Mouse (Mus musculus) 416B (cell line): ENCODE results near the gene Tmem229b.
A peak's percentile ranks its signal among the peaks of the same experiment; 100 is the strongest.
"Not testable (repeated sequence)": the region's sequence is repeated elsewhere in the genome, so short reads cannot be mapped to it uniquely, and the experiment has no call there.

ENCODE experiments used
- DNase-seq: peaks from one replicate; pipeline ENCODE4 v3.0.0; 2011; ENCODE audit warnings: low read depth

Tmem229b gene

GRCm38 (mm10) chr12:79006076-79006475 is 1.4 kb downstream of the Tmem229b start:
- DNase-seq = no peak

GRCm38 (mm10) chr12:79005456-79005855 is 2.0 kb downstream of the Tmem229b start:
- no peak for DNase-seq

GRCm38 (mm10) chr12:79002978-79003377 is 4.4 kb downstream of the Tmem229b start:
- no peak for DNase-seq

GRCm38 (mm10) chr12:79002406-79002805 is 5.0 kb downstream of the Tmem229b start:
- peak; percentile 96 for DNase-seq

- no peak for DNase-seq
Measured at GRCm38 (mm10) chr12:78996711-78997110, 10.7 kb downstream of the Tmem229b start.

- DNase-seq = no peak
Measured at GRCm38 (mm10) chr12:78996271-78996670, 11.2 kb downstream of the Tmem229b start.

GRCm38 (mm10) chr12:78987581-78988081 is 19.8 kb downstream of the Tmem229b start:
- DNase-seq = peak; percentile 45

GRCm38 (mm10) chr12:78984035-78984432 is 23.4 kb downstream of the Tmem229b start:
- DNase-seq = no peak

- DNase-seq = no peak
Measured at GRCm38 (mm10) chr12:78983296-78984034, 24.0 kb downstream of the Tmem229b start.

GRCm38 (mm10) chr12:78981938-78982825 is 25.2 kb downstream of the Tmem229b start:
- no peak for DNase-seq

- no peak for DNase-seq
Measured at GRCm38 (mm10) chr12:78981131-78981530, 26.3 kb downstream of the Tmem229b start.

GRCm38 (mm10) chr12:78980683-78981091 is 26.7 kb downstream of the Tmem229b start:
- peak; percentile 97 for DNase-seq

GRCm38 (mm10) chr12:78977552-78977951 is 29.9 kb downstream of the Tmem229b start:
- no peak for DNase-seq

- no peak for DNase-seq
Measured at GRCm38 (mm10) chr12:78977078-78977477, 30.3 kb downstream of the Tmem229b start.

GRCm38 (mm10) chr12:78975836-78976235 is 31.6 kb downstream of the Tmem229b start:
- no peak for DNase-seq

- no peak for DNase-seq
Measured at GRCm38 (mm10) chr12:78974767-78975166, 32.7 kb downstream of the Tmem229b start.

GRCm38 (mm10) chr12:78973779-78974178 is 33.6 kb downstream of the Tmem229b start:
- DNase-seq = no peak

GRCm38 (mm10) chr12:78971649-78972048 is 35.8 kb downstream of the Tmem229b start:
- no peak for DNase-seq

GRCm38 (mm10) chr12:78970725-78971124 is 36.7 kb downstream of the Tmem229b start:
- no peak for DNase-seq

GRCm38 (mm10) chr12:78964496-78964895 is 42.9 kb downstream of the Tmem229b start:
- not testable (repeated sequence) for DNase-seq

GRCm38 (mm10) chr12:78956405-78956804 is 51.0 kb downstream of the Tmem229b start:
- DNase-seq = no peak

GRCm38 (mm10) chr12:78952484-78952883 is 54.9 kb downstream of the Tmem229b start:
- DNase-seq = no peak

- no peak for DNase-seq
Measured at GRCm38 (mm10) chr12:78952053-78952452, 55.4 kb downstream of the Tmem229b start.
